Mouse (Mus musculus) kidney, adult 2 months (tissue): ENCODE measurements around the gene Ctsll3. TPM values are rescaled to one million over a fixed set of nuclear protein-coding genes. Genes with fewer than 3 reads are reported as not detected.
A peak's percentile ranks its signal among the peaks of the same experiment; 100 is the strongest.

ENCODE experiments used
- DNase-seq: peaks from one replicate; pipeline ENCODE4 v3.0.0; 2021
- H3K27ac ChIP-seq: fragments of 200-500 bp; 2 replicates; pipeline ENCODE4 v1.5.1; 2012; ENCODE audit warnings: low read depth, low read length, control low read depth, inconsistent platforms; ENCODE audit not compliant: insufficient read depth
- H3K27me3 ChIP-seq: fragments of 200-500 bp; replicated peaks from 2 replicates; pipeline ENCODE4 v1.6.1; 2012; ENCODE audit warnings: mild to moderate bottlenecking, moderate library complexity, low read length, inconsistent platforms; ENCODE audit not compliant: control insufficient read depth, insufficient read depth
- H3K36me3 ChIP-seq: fragments of 200-500 bp; 2 replicates; pipeline ENCODE4 v1.6.1; 2012; ENCODE audit warnings: mild to moderate bottlenecking, moderate library complexity, low read length, inconsistent platforms; ENCODE audit not compliant: control insufficient read depth, insufficient read depth
- H3K4me1 ChIP-seq: fragments of 200-500 bp; 2 replicates; pipeline ENCODE4 v1.6.1; 2011; ENCODE audit warnings: low read length; ENCODE audit not compliant: control insufficient read depth, insufficient read depth
- H3K4me3 ChIP-seq: fragments of 200-500 bp; 2 replicates; pipeline ENCODE4 v1.5.1; 2011; ENCODE audit warnings: mild to moderate bottlenecking, low read depth, low read length, control low read depth; ENCODE audit not compliant: insufficient read depth
- CTCF ChIP-seq: fragments of 200-500 bp; conservative IDR thresholded peaks from 2 replicates; pipeline ENCODE4 v1.5.1; 2011; ENCODE audit warnings: low read depth, mild to moderate bottlenecking, control low read depth, low read length, moderate library complexity, mixed read lengths; ENCODE audit not compliant: insufficient read depth, insufficient read length
- POLR2A ChIP-seq: fragments of 200-500 bp; IDR thresholded peaks from one replicate; pipeline ENCODE4 v1.6.1; 2011; ENCODE audit warnings: low read depth, low read length, control low read depth
- WGBS: fragments of 180-500 bp; shearing (Covaris S2); methylation state at CpG from one replicate; pipeline ENCODE4 v1.1.7; 2018; 5-methylcytosine and 5-hydroxymethylcytosine counted together
- polyA plus RNA-seq: library from polyadenylated mRNA; depleted of rRNA; stranded (reverse); fragments of >200 nt; gene quantifications from 2 replicates; pipeline ENCODE4 v1.2.3, GENCODE M21; 2012; rRNA removed

The Ctsll3 gene
- polyA plus RNA-seq: not detected in 2 replicates

GRCm38 (mm10) chr13:60802749-60803148 lies at the start of gene Ctsll3:
Gene Ctsll3, minus strand, starts transcription at chr13:60802849.
- H3K36me3 ChIP-seq: no peaks in the 10 kb centered on the region

GRCm38 (mm10) chr13:60848241-60849120 lies 45.8 kb upstream of the Ctsll3 start:
- Histone ChIP-seq H3K4me1 (no peaks in the 10 kb centered on the region), H3K27me3 (no peaks in the 10 kb centered on the region; the same call in 1 of the 2 replicates), H3K36me3 (no peaks in the 10 kb centered on the region), H3K27ac (no peak overlapping the region), H3K4me3 (no peak overlapping the region)
- 75% methylated on average over 4 of the region's 4 CpGs for WGBS
- peak; percentile 10 for DNase-seq
- TF ChIP-seq POLR2A (no peak), CTCF (no peak)

More at GRCm38 (mm10) chr13:60802749-60803148, at the start of gene Ctsll3:
- TF ChIP-seq POLR2A (no peak), CTCF (no peak)
- Histone ChIP-seq H3K27me3 (no peaks in the 10 kb centered on the region), H3K4me1 (no peaks in the 10 kb centered on the region), H3K27ac (no peak within 1 kb of the TSS), H3K4me3 (no peak within 1 kb of the TSS)
- WGBS: 78% methylated on average over 1 of the region's 1 CpGs
- no peak for DNase-seq

- no peak overlapping the region for H3K4me3 ChIP-seq
- no peak for DNase-seq
- no peaks in the 10 kb centered on the region for H3K4me1 ChIP-seq
- H3K36me3 ChIP-seq: no peaks in the 10 kb centered on the region
- WGBS: 90% methylated on average over 8 of the region's 8 CpGs
- no peaks in the 10 kb centered on the region for H3K27me3 ChIP-seq
- TF ChIP-seq CTCF (no peak), POLR2A (no peak)
- H3K27ac ChIP-seq: no peak overlapping the region
These were observed 40.5 kb upstream of the Ctsll3 start for GRCm38 (mm10) chr13:60843153-60843552.

- Histone ChIP-seq H3K27me3 (no peaks in the 10 kb centered on the region), H3K4me1 (no peaks in the 10 kb centered on the region), H3K36me3 (no peaks in the 10 kb centered on the region), H3K27ac (no peak overlapping the region), H3K4me3 (no peak overlapping the region)
- DNase-seq: no peak
- no peak for TF ChIP-seq POLR2A
- TF ChIP-seq CTCF: no peak
- 71% methylated on average over 6 of the region's 6 CpGs for whole genome bisulfite sequencing
These were observed 40.1 kb upstream of the Ctsll3 start for GRCm38 (mm10) chr13:60842703-60843102.

- Histone ChIP-seq H3K27me3 (no peaks in the 10 kb centered on the region), H3K36me3 (no peaks in the 10 kb centered on the region), H3K4me3 (no peak overlapping the region), H3K4me1 (no peaks in the 10 kb centered on the region), H3K27ac (no peak overlapping the region)
- no peak for DNase-seq
- TF ChIP-seq CTCF: no peak
- TF ChIP-seq POLR2A: no peak
- WGBS: 61% methylated on average over 2 of the region's 2 CpGs
These were observed 36.8 kb upstream of the Ctsll3 start for GRCm38 (mm10) chr13:60839353-60839902.

- WGBS: 55% methylated on average over 3 of the region's 3 CpGs
- DNase-seq: no peak
- H3K27me3 ChIP-seq: no peaks in the 10 kb centered on the region
These were observed 23.4 kb upstream of the Ctsll3 start for GRCm38 (mm10) chr13:60826052-60826451.

More at GRCm38 (mm10) chr13:60826052-60826451, 23.4 kb upstream of the Ctsll3 start:
- Histone ChIP-seq H3K27ac (no peak overlapping the region), H3K4me3 (no peak overlapping the region), H3K4me1 (no peaks in the 10 kb centered on the region), H3K36me3 (no peaks in the 10 kb centered on the region)
- TF ChIP-seq CTCF (peak; percentile 43), POLR2A (no peak)
